Comparison of ENCODE assay signal across 12 mouse cellular contexts in genomic region chr2:102277946-102278345, GRCm38 (mm10).
A peak's percentile ranks its signal among the peaks of the same experiment; 100 is the strongest.
DNase-seq lines count a peak whose midpoint lies in the region; ATAC-seq and TF ChIP-seq lines count a peak whose summit lies in the region.
"Had no signal": no experiment of that assay in that cellular context is flagged by ENCODE, and none has a peak within 500 bp of the region (broad histone marks: within the 10 kb centered on the region; RNA-seq: fewer than 3 reads in every experiment).

No protein-coding gene starts in this region.

- H3K36me3 ChIP-seq in splenic B cell, adult 2 months (ENCODE audit: control insufficient read depth, insufficient read depth, low read length, poor library complexity, severe bottlenecking), result no peaks in the 10 kb centered on the region
- H3K36me3 ChIP-seq: hindbrain, embryonic 15.5 days; limb, embryonic 12.5 days; midbrain, embryonic 10.5 days had no signal

- ATAC-seq in cerebellum, adult (ENCODE audit: insufficient number of reproducible peaks, low FRiP score, low TSS enrichment), result no peak

- DNase-seq in heart, adult 11 months, result peak; percentile 76
- DNase-seq in heart, adult 9 months (ENCODE audit: low spot score in 2 of 2), result no peak
- DNase-seq in retina, embryonic 14.5 days (ENCODE audit: low spot score), result peak; percentile 38
- no peak for DNase-seq in retina, postnatal 1 day
- peak; percentile 51 for DNase-seq in forelimb bud, embryonic 11.5 days (ENCODE audit: low read depth, low spot score)
- DNase-seq in splenic B cell, adult 2 months (ENCODE audit: low read depth, low spot score), result peak; percentile 43
- DNase-seq in gastrocnemius, adult 2 months, result no peak
- DNase-seq: gastrocnemius, postnatal 25 days had no signal

- no peak overlapping the region for H3K27ac ChIP-seq in gastrocnemius, adult 2 months
- H3K27ac ChIP-seq: hindbrain, embryonic 15.5 days; limb, embryonic 12.5 days; midbrain, embryonic 10.5 days had no signal

- H3K27me3 ChIP-seq in splenic B cell, adult 2 months (ENCODE audit: control insufficient read depth, insufficient read depth, low read length, poor library complexity, severe bottlenecking), result no peaks in the 10 kb centered on the region
- H3K27me3 ChIP-seq: hindbrain, embryonic 15.5 days; limb, embryonic 12.5 days had no signal

- TF ChIP-seq CTCF in gastrocnemius, adult 2 months (IDR thresholded peaks at IDR 0.05), result no peak

- no peak overlapping the region for H3K4me3 ChIP-seq in gastrocnemius, adult 2 months
- H3K4me3 ChIP-seq: hindbrain, embryonic 15.5 days; limb, embryonic 12.5 days; midbrain, embryonic 10.5 days had no signal

- intact Hi-C loops in gastrocnemius, adult 2 months (cut with DNase I), result no loop called here

Comparison
In these comparisons a context has a peak if more than half of its experiments do, and no peak if none do; other contexts are left out.
1. DNase-seq: peak in heart, adult 11 months (single experiment), retina, embryonic 14.5 days (single experiment), forelimb bud, embryonic 11.5 days (single experiment) and splenic B cell, adult 2 months (single experiment); none in heart, adult 9 months (0 of 2), retina, postnatal 1 day (single experiment) and gastrocnemius, adult 2 months (single experiment).